Mouse (Mus musculus) myocyte (in vitro differentiated cells): ENCODE measurements around the gene Sfrp2. TPM values are rescaled to one million over a fixed set of nuclear protein-coding genes. Genes with fewer than 3 reads are reported as not detected.

Experiments used
- H3K27me3 ChIP-seq: one replicate; pipeline ENCODE4 v1.6.1; 2011; ENCODE audit not compliant: control insufficient read depth, insufficient read depth, insufficient read length
- H3K36me3 ChIP-seq: one replicate; pipeline ENCODE4 v1.6.1; 2011; ENCODE audit not compliant: control insufficient read depth, insufficient read depth
- H3K4me2 ChIP-seq: one replicate; pipeline ENCODE4 v1.6.1; 2011; ENCODE audit warnings: low read depth, control low read depth
- H3K4me3 ChIP-seq: one replicate; pipeline ENCODE4 v1.5.1; 2011; ENCODE audit warnings: mild to moderate bottlenecking, control low read depth, moderate library complexity
- H3K79me2 ChIP-seq: one replicate; pipeline ENCODE4 v1.6.1; 2011; ENCODE audit not compliant: control insufficient read depth, insufficient read depth
- H3ac ChIP-seq: one replicate; pipeline ENCODE4 v1.6.1; 2011; ENCODE audit not compliant: control insufficient read depth, insufficient read length
- CEBPB ChIP-seq: IDR thresholded peaks from 2 replicates; pipeline ENCODE4 v1.6.1; 2011; ENCODE audit warnings: mild to moderate bottlenecking, moderate library complexity; ENCODE audit not compliant: poor library complexity, insufficient read depth, severe bottlenecking
- E2F4 ChIP-seq: IDR thresholded peaks from one replicate; pipeline ENCODE4 v1.6.1; 2011; ENCODE audit warnings: mild to moderate bottlenecking, control low read depth, moderate library complexity; ENCODE audit not compliant: insufficient read depth
- MAX ChIP-seq: IDR thresholded peaks from one replicate; pipeline ENCODE4 v1.6.1; 2011; ENCODE audit warnings: low read depth, mild to moderate bottlenecking, control low read depth
- MYOD1 ChIP-seq, 3 experiments: IDR thresholded peaks; one replicate each; pipeline ENCODE4 v1.6.1; 2011; ENCODE audit warnings: control low read depth in 2 of 3, low read depth in 2 of 3, mild to moderate bottlenecking in 2 of 3, moderate library complexity in 1 of 3; ENCODE audit not compliant: insufficient read length in 2 of 3, control insufficient read depth in 1 of 3
- MYOG ChIP-seq, 3 experiments: IDR thresholded peaks; one replicate each; pipeline ENCODE4 v1.6.1; 2011; ENCODE audit warnings: control low read depth in 2 of 3, low read depth in 2 of 3, mild to moderate bottlenecking in 2 of 3; ENCODE audit not compliant: insufficient read length in 2 of 3, control insufficient read depth in 1 of 3, insufficient read depth in 1 of 3
- POLR2A ChIP-seq: IDR thresholded peaks from one replicate; pipeline ENCODE4 v1.6.1; 2011; ENCODE audit warnings: low read depth, mild to moderate bottlenecking, control low read depth, moderate library complexity; ENCODE audit not compliant: insufficient read length
- POLR2AphosphoS2 ChIP-seq: IDR thresholded peaks from one replicate; pipeline ENCODE4 v1.6.1; 2011; ENCODE audit warnings: low read depth, control low read depth; ENCODE audit not compliant: insufficient read length
- REST ChIP-seq: IDR thresholded peaks from one replicate; pipeline ENCODE4 v1.6.1; 2011; ENCODE audit warnings: mild to moderate bottlenecking, control low read depth, moderate library complexity; ENCODE audit not compliant: insufficient read depth, insufficient read length
- SRF ChIP-seq: IDR thresholded peaks from one replicate; pipeline ENCODE4 v1.6.1; 2011; ENCODE audit warnings: low read depth; ENCODE audit not compliant: control insufficient read depth, insufficient read length
- TCF12 ChIP-seq: IDR thresholded peaks from one replicate; pipeline ENCODE4 v1.6.1; 2011; ENCODE audit warnings: mild to moderate bottlenecking, control low read depth; ENCODE audit not compliant: poor library complexity, insufficient read depth, severe bottlenecking
- TCF3 ChIP-seq: IDR thresholded peaks from one replicate; pipeline ENCODE4 v1.6.1; 2011; ENCODE audit warnings: low read depth, control low read depth; ENCODE audit not compliant: insufficient read length
- USF1 ChIP-seq: IDR thresholded peaks from one replicate; pipeline ENCODE4 v1.6.1; 2011; ENCODE audit warnings: low read depth, mild to moderate bottlenecking, control low read depth, moderate library complexity
- polyA plus RNA-seq: library from polyadenylated mRNA; unstranded; fragments of >200 nt; fragmentation: generic; extraction: Trizol; gene quantifications from one replicate; pipeline ENCODE4 v1.2.1, GENCODE M21; 2012; ENCODE audit warnings: missing spikeins

The Sfrp2 gene
- polyA plus RNA-seq, 1 experiment: 0.05 TPM

GRCm38 (mm10) chr3:83768293-83769035, 2.3 kb downstream of the Sfrp2 start:
- no peak overlapping the region for H3K4me2 ChIP-seq
- peaks cover 28% of the 10 kb centered on the region for H3K27me3 ChIP-seq
- H3K36me3 ChIP-seq: no peaks in the 10 kb centered on the region
- TF ChIP-seq MYOG (IDR thresholded peaks at IDR 0.05; ENCODE audit: control insufficient read depth in 1 of 3, insufficient read depth in 1 of 3, insufficient read length in 2 of 3, low read depth in 2 of 3) (no peak), REST (no peak), TCF3 (no peak), POLR2AphosphoS2 (no peak), CEBPB (no peak), E2F4 (no peak), TCF12 (no peak), POLR2A (no peak), USF1 (no peak), MYOD1 (IDR thresholded peaks at IDR 0.05; ENCODE audit: control insufficient read depth in 1 of 3, insufficient read length in 2 of 3, low read depth in 2 of 3) (no peak), MAX (no peak), SRF (no peak)
- H3ac ChIP-seq: no peak overlapping the region
- H3K4me3 ChIP-seq: no peak overlapping the region
- no peaks in the 10 kb centered on the region for H3K79me2 ChIP-seq

GRCm38 (mm10) chr3:83769036-83769410, 2.9 kb downstream of the Sfrp2 start:
- Histone ChIP-seq H3K4me2 (no peak overlapping the region), H3ac (no peak overlapping the region), H3K79me2 (no peaks in the 10 kb centered on the region), H3K4me3 (no peak overlapping the region), H3K36me3 (no peaks in the 10 kb centered on the region), H3K27me3 (peaks cover 22% of the 10 kb centered on the region)
- TF ChIP-seq MYOG (IDR thresholded peaks at IDR 0.05; ENCODE audit: control insufficient read depth in 1 of 3, insufficient read depth in 1 of 3, insufficient read length in 2 of 3, low read depth in 2 of 3) (no peak), MYOD1 (IDR thresholded peaks at IDR 0.05; ENCODE audit: control insufficient read depth in 1 of 3, insufficient read length in 2 of 3, low read depth in 2 of 3) (no peak), USF1 (no peak), MAX (no peak), POLR2A (no peak), E2F4 (no peak), REST (no peak), TCF12 (no peak), CEBPB (no peak), SRF (no peak), TCF3 (no peak), POLR2AphosphoS2 (no peak)

GRCm38 (mm10) chr3:83771160-83771869, 5.2 kb downstream of the Sfrp2 start:
- Histone ChIP-seq H3K79me2 (no peaks in the 10 kb centered on the region), H3ac (no peak overlapping the region), H3K36me3 (no peaks in the 10 kb centered on the region), H3K4me2 (no peak overlapping the region), H3K4me3 (no peak overlapping the region), H3K27me3 (peaks cover 7% of the 10 kb centered on the region)
- TF ChIP-seq POLR2A (no peak), POLR2AphosphoS2 (no peak), TCF3 (no peak), MYOD1 (IDR thresholded peaks at IDR 0.05; ENCODE audit: control insufficient read depth in 1 of 3, insufficient read length in 2 of 3, low read depth in 2 of 3) (no peak), TCF12 (no peak), MYOG (IDR thresholded peaks at IDR 0.05; ENCODE audit: control insufficient read depth in 1 of 3, insufficient read depth in 1 of 3, insufficient read length in 2 of 3, low read depth in 2 of 3) (no peak), USF1 (no peak), MAX (no peak), E2F4 (no peak), SRF (no peak), REST (no peak), CEBPB (no peak)

- no peak overlapping the region for H3K4me3 ChIP-seq
- no peak overlapping the region for H3K4me2 ChIP-seq
- H3ac ChIP-seq: no peak overlapping the region
- no peaks in the 10 kb centered on the region for H3K79me2 ChIP-seq
- no peaks in the 10 kb centered on the region for H3K36me3 ChIP-seq
- peaks cover 5% of the 10 kb centered on the region for H3K27me3 ChIP-seq
- no peak for TF ChIP-seq MAX
- TF ChIP-seq TCF3: no peak
- TF ChIP-seq POLR2AphosphoS2: no peak
- TF ChIP-seq MYOD1 (IDR thresholded peaks at IDR 0.05; ENCODE audit: control insufficient read depth in 1 of 3, insufficient read length in 2 of 3, low read depth in 2 of 3): no peak
- no peak for TF ChIP-seq POLR2A
- TF ChIP-seq MYOG (IDR thresholded peaks at IDR 0.05; ENCODE audit: control insufficient read depth in 1 of 3, insufficient read depth in 1 of 3, insufficient read length in 2 of 3, low read depth in 2 of 3): no peak
- no peak for TF ChIP-seq CEBPB
- no peak for TF ChIP-seq TCF12
- no peak for TF ChIP-seq USF1
- TF ChIP-seq E2F4: no peak
- no peak for TF ChIP-seq SRF
Observed at GRCm38 (mm10) chr3:83773281-83773680, 7.2 kb downstream of the Sfrp2 start.
